Mouse (Mus musculus) spleen, adult 2 months (tissue): ENCODE results near the gene Ankrd34b. TPM values are rescaled to one million over a fixed set of nuclear protein-coding genes. Genes with fewer than 3 reads are reported as not detected.

Experiments used
- DNase-seq, 2 experiments: peaks; one replicate each; pipeline versions ENCODE4 v3.0.0 to v3.0.0-alpha.2; 2012 to 2021; ENCODE audit warnings: low spot score in 2 of 2, low read depth in 1 of 2
- H3K27ac ChIP-seq: fragments of 200-500 bp; 2 replicates; pipeline ENCODE4 v1.5.1; 2012; ENCODE audit warnings: low read length, inconsistent platforms; ENCODE audit not compliant: insufficient read depth
- H3K27me3 ChIP-seq: fragments of 200-500 bp; 2 replicates; pipeline ENCODE4 v1.6.1; 2012; ENCODE audit warnings: mild to moderate bottlenecking, moderate library complexity, low read length, inconsistent platforms; ENCODE audit not compliant: control insufficient read depth, insufficient read depth
- H3K36me3 ChIP-seq: fragments of 200-500 bp; 2 replicates; pipeline ENCODE4 v1.6.1; 2012; ENCODE audit warnings: mild to moderate bottlenecking, low read length, inconsistent platforms; ENCODE audit not compliant: control insufficient read depth, insufficient read depth
- H3K4me1 ChIP-seq: fragments of 200-500 bp; 2 replicates; pipeline ENCODE4 v1.6.1; 2011; ENCODE audit warnings: inconsistent platforms; ENCODE audit not compliant: control insufficient read depth, insufficient read depth, insufficient read length
- H3K4me3 ChIP-seq: fragments of 200-500 bp; 2 replicates; pipeline ENCODE4 v1.5.1; 2011; ENCODE audit warnings: mild to moderate bottlenecking, inconsistent platforms; ENCODE audit not compliant: insufficient read depth, insufficient read length; ENCODE audit errors: extremely low read depth
- CTCF ChIP-seq: fragments of 200-500 bp; IDR thresholded peaks from 2 replicates; pipeline ENCODE4 v1.5.1; 2011; ENCODE audit warnings: mild to moderate bottlenecking, inconsistent platforms; ENCODE audit not compliant: insufficient read depth, insufficient read length, insufficient replicate concordance; ENCODE audit errors: extremely low read depth
- POLR2A ChIP-seq: fragments of 200-500 bp; IDR thresholded peaks from 2 replicates; pipeline ENCODE4 v1.6.1; 2011; ENCODE audit warnings: low read depth, low read length, inconsistent platforms
- WGBS: fragments of 180-500 bp; shearing (Covaris S2); methylation state at CpG from one replicate; pipeline ENCODE4 v1.1.7; 2018; 5-methylcytosine and 5-hydroxymethylcytosine counted together
- polyA plus RNA-seq: library from polyadenylated mRNA; depleted of rRNA; stranded (reverse); fragments of >200 nt; gene quantifications from 2 replicates; pipeline ENCODE4 v1.2.3, GENCODE M21; 2012; rRNA removed

Gene Ankrd34b
- polyA plus RNA-seq, 1 experiment: not detected

GRCm38 (mm10) chr13:92490817-92491216, 65.1 kb downstream of the Ankrd34b start:
- Histone ChIP-seq H3K4me3 (no peak overlapping the region), H3K4me1 (no peaks in the 10 kb centered on the region), H3K27me3 (no peaks in the 10 kb centered on the region), H3K36me3 (peaks cover 10% of the 10 kb centered on the region), H3K27ac (no peak overlapping the region)
- no peak for DNase-seq
- WGBS: 90% methylated on average over 4 of the region's 4 CpGs
- TF ChIP-seq CTCF: no peak
- TF ChIP-seq POLR2A: no peak

Other genes starting within 250 kb of the Ankrd34b start
- gene Gm20379, start 119.9 kb upstream of the Ankrd34b start, polyA plus RNA-seq: not detected in 2 replicates
- 0.64 and 0.69 TPM in 2 replicates for gene Dhfr, start 71.2 kb upstream of the Ankrd34b start, polyA plus RNA-seq
- gene Msh3, start 70.9 kb upstream of the Ankrd34b start, polyA plus RNA-seq: 2.9 and 4.1 TPM in 2 replicates
- 0.81 and 0.96 TPM in 2 replicates for gene Fam151b, start 58.1 kb downstream of the Ankrd34b start, polyA plus RNA-seq
- 1.4 and 1.8 TPM in 2 replicates for gene Zfyve16, start 105.0 kb downstream of the Ankrd34b start, polyA plus RNA-seq
- not detected in 2 replicates for gene Spz1, start 150.3 kb downstream of the Ankrd34b start, polyA plus RNA-seq
- gene Serinc5, start 185.2 kb downstream of the Ankrd34b start, polyA plus RNA-seq: 16.4 and 23.8 TPM in 2 replicates